Mouse (Mus musculus) bone marrow macrophage, adult 2 months (primary cell): ENCODE data around the gene Rcsd1. TPM values are rescaled to one million over a fixed set of nuclear protein-coding genes. Genes with fewer than 3 reads are reported as not detected.

Source experiments
- H3K27ac ChIP-seq: 2 replicates; pipeline ENCODE4 v1.5.1; 2012; ENCODE audit warnings: low read depth, low read length; ENCODE audit not compliant: insufficient read depth
- H3K4me1 ChIP-seq: 2 replicates; pipeline ENCODE4 v1.6.1; 2012; ENCODE audit warnings: low read length; ENCODE audit not compliant: control insufficient read depth, insufficient read depth
- H3K4me3 ChIP-seq: 2 replicates; pipeline ENCODE4 v1.5.1; 2012; ENCODE audit warnings: mild to moderate bottlenecking, low read length, moderate library complexity; ENCODE audit not compliant: insufficient read depth
- CTCF ChIP-seq: IDR thresholded peaks from 2 replicates; pipeline ENCODE4 v1.5.1; 2012; ENCODE audit warnings: low read depth, mild to moderate bottlenecking, low read length, moderate library complexity
- POLR2A ChIP-seq: IDR thresholded peaks from 2 replicates; pipeline ENCODE4 v1.6.1; 2012; ENCODE audit warnings: mild to moderate bottlenecking, low read depth, low read length, borderline replicate concordance
- polyA plus RNA-seq: library from polyadenylated mRNA; stranded (reverse); fragments of >200 nt; gene quantifications from 2 replicates; pipeline ENCODE4 v1.2.4, GENCODE M21; 2012; ENCODE audit not compliant: missing spikeins, insufficient read depth, insufficient read length

Rcsd1 gene
- polyA plus RNA-seq, 1 experiment = 60.3 TPM

GRCm38 (mm10) chr1:165735826-165736818 is 26.6 kb upstream of the Rcsd1 start:
- Histone ChIP-seq H3K4me3 (no peak overlapping the region), H3K4me1 (peaks cover 25% of the 10 kb centered on the region), H3K27ac (no peak overlapping the region)
- TF ChIP-seq CTCF (peak; percentile 76), POLR2A (no peak)

GRCm38 (mm10) chr1:165734840-165735239 is 25.3 kb upstream of the Rcsd1 start:
- Histone ChIP-seq H3K4me1 (peaks cover 25% of the 10 kb centered on the region), H3K27ac (no peak overlapping the region), H3K4me3 (no peak overlapping the region)
- TF ChIP-seq POLR2A (no peak), CTCF (no peak)

- TF ChIP-seq POLR2A = no peak
- TF ChIP-seq CTCF = no peak
- Histone ChIP-seq H3K4me1 (peaks cover 13% of the 10 kb centered on the region), H3K27ac (no peak overlapping the region), H3K4me3 (no peak overlapping the region)
Measured at GRCm38 (mm10) chr1:165731553-165731952, 22.0 kb upstream of the Rcsd1 start.

GRCm38 (mm10) chr1:165730129-165730528 is 20.6 kb upstream of the Rcsd1 start:
- Histone ChIP-seq H3K4me3 (no peak overlapping the region), H3K27ac (no peak overlapping the region), H3K4me1 (peaks cover 5% of the 10 kb centered on the region)
- TF ChIP-seq CTCF = no peak
- TF ChIP-seq POLR2A = no peak

GRCm38 (mm10) chr1:165728057-165728639 is 18.6 kb upstream of the Rcsd1 start:
- Histone ChIP-seq H3K4me3 (no peak overlapping the region), H3K4me1 (no peaks in the 10 kb centered on the region; the same call in 1 of the 2 replicates), H3K27ac (no peak overlapping the region)
- TF ChIP-seq CTCF = no peak
- no peak for TF ChIP-seq POLR2A

- Histone ChIP-seq H3K4me3 (no peak overlapping the region), H3K4me1 (no peaks in the 10 kb centered on the region; the same call in 1 of the 2 replicates), H3K27ac (no peak overlapping the region)
- TF ChIP-seq POLR2A (no peak), CTCF (no peak)
Measured at GRCm38 (mm10) chr1:165726986-165727385, 17.4 kb upstream of the Rcsd1 start.

- no peak for TF ChIP-seq POLR2A
- no peak for TF ChIP-seq CTCF
- no peak overlapping the region for H3K27ac ChIP-seq
- H3K4me3 ChIP-seq = no peak overlapping the region
- H3K4me1 ChIP-seq = no peaks in the 10 kb centered on the region
Measured at GRCm38 (mm10) chr1:165725039-165725644, 15.6 kb upstream of the Rcsd1 start.

GRCm38 (mm10) chr1:165724219-165725033 is 14.9 kb upstream of the Rcsd1 start:
- H3K27ac ChIP-seq = no peak overlapping the region

GRCm38 (mm10) chr1:165722531-165723123 is 13.1 kb upstream of the Rcsd1 start:
- no peak for TF ChIP-seq POLR2A
- TF ChIP-seq CTCF = no peak
- H3K4me3 ChIP-seq = no peak overlapping the region
- peaks cover 11% of the 10 kb centered on the region for H3K4me1 ChIP-seq
- H3K27ac ChIP-seq = no peak overlapping the region

More at GRCm38 (mm10) chr1:165724219-165725033, 14.9 kb upstream of the Rcsd1 start:
- H3K4me3 ChIP-seq = no peak overlapping the region
- no peaks in the 10 kb centered on the region for H3K4me1 ChIP-seq
- TF ChIP-seq POLR2A = no peak
- no peak for TF ChIP-seq CTCF
